Mouse (Mus musculus) megakaryocyte, embryonic 14.5 days (primary cell): ENCODE data around the gene Gmps.

Source experiments
- FLI1 ChIP-seq: IDR thresholded peaks from 2 replicates; pipeline ENCODE4 v1.6.1; 2012; ENCODE audit warnings: low read length, inconsistent platforms, mixed read lengths
- GATA1 ChIP-seq: IDR thresholded peaks from 3 replicates; pipeline ENCODE4 v1.6.1; 2012; ENCODE audit warnings: mixed read lengths, low read length, inconsistent platforms, borderline replicate concordance

DNA sequence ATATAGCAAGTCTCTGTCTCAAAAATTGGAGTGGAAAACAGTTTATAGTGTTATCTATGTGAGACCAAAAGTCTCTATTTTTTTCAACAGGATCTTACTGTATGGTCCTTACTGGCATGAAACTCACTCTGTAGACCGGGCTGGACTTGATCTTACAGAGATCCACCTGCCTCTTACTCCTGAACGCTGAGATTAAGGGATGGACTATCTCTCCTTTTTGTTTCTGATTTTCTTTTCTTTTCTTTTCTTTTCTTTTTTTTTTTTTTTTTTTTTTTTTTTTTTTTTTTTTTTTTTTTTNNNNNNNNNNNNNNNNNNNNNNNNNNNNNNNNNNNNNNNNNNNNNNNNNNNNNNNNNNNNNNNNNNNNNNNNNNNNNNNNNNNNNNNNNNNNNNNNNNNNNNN lies 10.0 kb upstream of the Gmps start:
- TF ChIP-seq GATA1, result no peak
- TF ChIP-seq FLI1, result no peak
